Mouse (Mus musculus) CH12.LX (cell line): Measurements from ENCODE around the gene Atp5g2.

Source experiments
- CTCF ChIP-seq, 2 experiments: IDR thresholded peaks in 1 of 2; conservative IDR thresholded peaks in 1 of 2; 2 replicates each; pipeline ENCODE4 v1.5.1; 2011 to 2012; ENCODE audit warnings: low read depth in 2 of 2, low read length in 2 of 2, improper control_type of control experiment in 1 of 2, inconsistent platforms in 1 of 2, mild to moderate bottlenecking in 1 of 2, moderate library complexity in 1 of 2
- EP300 ChIP-seq: IDR thresholded peaks from 2 replicates; pipeline ENCODE4 v1.6.1; 2011; ENCODE audit warnings: low read length, improper control_type of control experiment
- IRF4 ChIP-seq: IDR thresholded peaks from 2 replicates; pipeline ENCODE4 v1.6.1; 2014; ENCODE audit warnings: low read depth, mild to moderate bottlenecking, inconsistent platforms, low read length, improper control_type of control experiment
- KAT2A ChIP-seq: IDR thresholded peaks from 2 replicates; pipeline ENCODE4 v1.6.1; 2012; ENCODE audit warnings: low read length, improper control_type of control experiment, inconsistent platforms; ENCODE audit not compliant: insufficient replicate concordance
- MAFK ChIP-seq: IDR thresholded peaks from 2 replicates; pipeline ENCODE4 v1.6.1; 2011; ENCODE audit warnings: low read length, improper control_type of control experiment; ENCODE audit not compliant: insufficient replicate concordance
- NELFE ChIP-seq: IDR thresholded peaks from 2 replicates; pipeline ENCODE4 v1.6.1; 2011; ENCODE audit warnings: low read depth, low read length, improper control_type of control experiment
- NRF1 ChIP-seq: IDR thresholded peaks from 2 replicates; pipeline ENCODE4 v1.6.1; 2014; ENCODE audit warnings: low read depth, mild to moderate bottlenecking, inconsistent platforms, low read length, improper control_type of control experiment, moderate library complexity
- SIN3A ChIP-seq: IDR thresholded peaks from 2 replicates; pipeline ENCODE4 v1.6.1; 2012; ENCODE audit warnings: low read length, improper control_type of control experiment, inconsistent platforms
- UBTF ChIP-seq: IDR thresholded peaks from 2 replicates; pipeline ENCODE4 v1.6.1; 2012; ENCODE audit warnings: low read depth, mild to moderate bottlenecking, inconsistent platforms, low read length, improper control_type of control experiment, moderate library complexity
- USF1 ChIP-seq: IDR thresholded peaks from 2 replicates; pipeline ENCODE4 v1.6.1; 2014; ENCODE audit warnings: low read depth, mild to moderate bottlenecking, inconsistent platforms, low read length, improper control_type of control experiment
- ZKSCAN1 ChIP-seq: IDR thresholded peaks from 2 replicates; pipeline ENCODE4 v1.6.1; 2012; ENCODE audit warnings: low read depth, inconsistent platforms, low read length, improper control_type of control experiment, borderline replicate concordance

- TF ChIP-seq MAFK = no peak
- no peak for TF ChIP-seq NELFE
- no peak for TF ChIP-seq USF1
- TF ChIP-seq EP300 = no peak
- no peak for TF ChIP-seq ZKSCAN1
- no peak for TF ChIP-seq KAT2A
- TF ChIP-seq UBTF = no peak
- no peak for TF ChIP-seq NRF1
- no peak for TF ChIP-seq CTCF (conservative IDR thresholded peaks at IDR 0.05 in 1 of 2, IDR thresholded peaks at IDR 0.05 in 1 of 2; ENCODE audit: low read depth in 2 of 2, low read length in 2 of 2)
- no peak for TF ChIP-seq SIN3A
- TF ChIP-seq IRF4 = no peak
Measured at GRCm38 (mm10) chr15:102696899-102697298, 24.7 kb upstream of the Atp5g2 start.
